Mouse (Mus musculus) mammary gland, adult 2 months (tissue): ENCODE data around the gene Igsf9. TPM values are rescaled to one million over a fixed set of nuclear protein-coding genes. Genes with fewer than 3 reads are reported as not detected.

Experiments
- polyA plus RNA-seq: library from polyadenylated mRNA; depleted of rRNA; stranded (reverse); fragments of >200 nt; gene quantifications from 2 replicates; pipeline ENCODE4 v1.2.3, GENCODE M21; 2012; ENCODE audit warnings: low replicate concordance; rRNA removed

Igsf9 gene
- 36.1 and 38.8 TPM in 2 replicates for polyA plus RNA-seq

GRCm38 (mm10) chr1:172481540-172482280, at the start of gene Igsf9:
Igsf9 (plus strand) TSS chr1:172481788.

DNA sequence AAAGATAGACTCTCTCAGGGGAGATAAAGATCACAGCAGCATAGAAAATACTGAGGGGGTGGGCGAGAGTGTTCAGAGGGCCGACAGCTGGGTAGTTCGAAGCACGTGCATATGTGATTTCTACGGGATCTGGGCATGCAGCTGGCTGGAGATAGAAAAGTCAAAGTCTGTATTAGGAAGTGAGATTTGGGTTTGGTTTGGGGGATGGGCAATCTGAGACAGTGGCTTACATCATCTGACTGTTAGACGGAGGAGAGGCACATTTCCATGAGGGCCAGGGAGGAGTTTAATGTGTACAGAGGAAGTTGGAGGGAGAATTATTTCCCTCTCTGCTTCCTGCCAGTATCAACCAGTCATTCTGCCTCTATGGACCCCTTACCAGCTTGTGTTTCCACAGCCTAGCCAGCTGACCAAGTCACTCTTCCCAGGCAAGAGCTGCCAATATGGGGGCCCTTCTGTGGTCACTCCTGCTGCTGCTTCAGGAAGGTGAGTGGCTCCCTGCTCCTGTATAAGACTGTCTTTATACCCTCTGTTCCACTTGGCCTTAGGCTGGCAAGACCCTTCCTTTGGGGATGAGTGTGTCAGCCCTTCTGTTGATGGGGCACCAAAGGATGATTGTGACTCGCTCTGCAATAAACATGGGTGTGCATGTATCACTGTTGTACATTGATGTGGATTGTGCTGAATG, 6.4 kb upstream of the Igsf9 start, which contains the start of gene Slamf9:
Gene Slamf9, plus strand, starts transcription at position 305 of the 688 bp plus-strand sequence.

GRCm38 (mm10) chr1:172499765-172500441, 18.3 kb downstream of the Igsf9 start, which contains the start of gene Tagln2:
Tagln2 (plus strand) TSS chr1:172500047.

GRCm38 (mm10) chr1:172520576-172521440, 39.2 kb downstream of the Igsf9 start, which contains the start of gene Cfap45:
Cfap45 (plus strand) TSS chr1:172520801.

Other genes starting within 250 kb of the Igsf9 start
- 0.30 and 0.49 TPM in 2 replicates for gene Atp1a4, start 223.4 kb upstream of the Igsf9 start, polyA plus RNA-seq
- gene Igsf8, start 220.1 kb upstream of the Igsf9 start, polyA plus RNA-seq = 121 and 173 TPM in 2 replicates
- 157 and 372 TPM in 2 replicates for gene Atp1a2, start 183.7 kb upstream of the Igsf9 start, polyA plus RNA-seq
- 0.10 and 0.18 TPM in 2 replicates for gene Kcnj9, start 152.5 kb upstream of the Igsf9 start, polyA plus RNA-seq
- gene Kcnj10, start 140.6 kb upstream of the Igsf9 start, polyA plus RNA-seq = 0.43 and 0.55 TPM in 2 replicates
- 8.8 and 14.8 TPM in 2 replicates for gene Pigm, start 105.2 kb upstream of the Igsf9 start, polyA plus RNA-seq
- gene Slamf9, start 6.4 kb upstream of the Igsf9 start, polyA plus RNA-seq = 10.3 and 24.8 TPM in 2 replicates
- gene Tagln2, start 18.3 kb downstream of the Igsf9 start, polyA plus RNA-seq = 232 and 274 TPM in 2 replicates
- gene Cfap45, start 39.0 kb downstream of the Igsf9 start, polyA plus RNA-seq = 0.68 and 1.2 TPM in 2 replicates
- gene Vsig8, start 74.2 kb downstream of the Igsf9 start, polyA plus RNA-seq = 0.20 and 0.24 TPM in 2 replicates
- gene Slamf8, start 108.8 kb downstream of the Igsf9 start, polyA plus RNA-seq = 9.1 and 10.8 TPM in 2 replicates
- 0.10 TPM in 1 of 2 replicates, not detected in the other for gene Fcrl6, start 120.8 kb downstream of the Igsf9 start, polyA plus RNA-seq
- gene Dusp23, start 151.2 kb downstream of the Igsf9 start, polyA plus RNA-seq = 47.9 and 66.9 TPM in 2 replicates
- 0.36 TPM in 1 of 2 replicates, not detected in the other for gene Crp, start 216.3 kb downstream of the Igsf9 start, polyA plus RNA-seq